Mouse (Mus musculus) lung, postnatal 25 days (tissue): ENCODE data around the gene Prn.
A peak's percentile ranks its signal among the peaks of the same experiment; 100 is the strongest.

Experiments
- DNase-seq: peaks from one replicate; pipeline ENCODE4 v3.0.0; 2022; ENCODE audit warnings: low spot score

The Prn gene

GRCm38 (mm10) chr2:131995742-131996141 is 86.0 kb downstream of the Prn start:
- no peak for DNase-seq

- DNase-seq = no peak
Observed at GRCm38 (mm10) chr2:131996369-131996768, 86.6 kb downstream of the Prn start.

- no peak for DNase-seq
Observed at GRCm38 (mm10) chr2:131997356-131997755, 87.6 kb downstream of the Prn start.

GRCm38 (mm10) chr2:132001696-132002334 is 92.1 kb downstream of the Prn start:
- peak; percentile 48 for DNase-seq

GRCm38 (mm10) chr2:132003916-132004315 is 94.2 kb downstream of the Prn start:
- DNase-seq = no peak

- peak; percentile 80 for DNase-seq
Observed at GRCm38 (mm10) chr2:132004495-132005136, 94.9 kb downstream of the Prn start.

GRCm38 (mm10) chr2:132005445-132005844 is 95.7 kb downstream of the Prn start:
- no peak for DNase-seq
